Mouse (Mus musculus): ENCODE results near the gene Trib2. TPM values are rescaled to one million over a fixed set of nuclear protein-coding genes. Genes with fewer than 3 reads are reported as not detected.

Gene Trib2
- polyA plus RNA-seq, 1 experiment = 0.54 TPM

GRCm38 (mm10) chr12:15777047-15777446, 39.7 kb downstream of the Trib2 start:
- Histone ChIP-seq H3K4me3 (ENCODE audit: insufficient read depth, low read length) (no peak overlapping the region), H3K4me1 (ENCODE audit: control insufficient read depth, insufficient read depth, low read length) (no peaks in the 10 kb centered on the region; the same call in 1 of the 2 replicates), H3K27ac (ENCODE audit: insufficient read depth, low read depth, low read length) (no peak overlapping the region)
- TF ChIP-seq POLR2A (IDR thresholded peaks at IDR 0.05; ENCODE audit: borderline replicate concordance, low read depth, low read length) = no peak
- no peak for TF ChIP-seq CTCF (IDR thresholded peaks at IDR 0.05; ENCODE audit: low read depth, low read length)

GRCm38 (mm10) chr12:15771686-15772085, 45.0 kb downstream of the Trib2 start:
- Histone ChIP-seq H3K27ac (ENCODE audit: insufficient read depth, low read depth, low read length) (no peak overlapping the region), H3K4me1 (ENCODE audit: control insufficient read depth, insufficient read depth, low read length) (no peaks in the 10 kb centered on the region; the same call in 1 of the 2 replicates), H3K4me3 (ENCODE audit: insufficient read depth, low read length) (no peak overlapping the region)
- no peak for TF ChIP-seq CTCF (IDR thresholded peaks at IDR 0.05; ENCODE audit: low read depth, low read length)
- TF ChIP-seq POLR2A (IDR thresholded peaks at IDR 0.05; ENCODE audit: borderline replicate concordance, low read depth, low read length) = no peak

- TF ChIP-seq CTCF (IDR thresholded peaks at IDR 0.05; ENCODE audit: low read depth, low read length) = no peak
- no peak for TF ChIP-seq POLR2A (IDR thresholded peaks at IDR 0.05; ENCODE audit: borderline replicate concordance, low read depth, low read length)
- no peak overlapping the region for H3K4me3 ChIP-seq (ENCODE audit: insufficient read depth, low read length)
These were observed 48.2 kb downstream of the Trib2 start for GRCm38 (mm10) chr12:15768536-15768935.

DNA sequence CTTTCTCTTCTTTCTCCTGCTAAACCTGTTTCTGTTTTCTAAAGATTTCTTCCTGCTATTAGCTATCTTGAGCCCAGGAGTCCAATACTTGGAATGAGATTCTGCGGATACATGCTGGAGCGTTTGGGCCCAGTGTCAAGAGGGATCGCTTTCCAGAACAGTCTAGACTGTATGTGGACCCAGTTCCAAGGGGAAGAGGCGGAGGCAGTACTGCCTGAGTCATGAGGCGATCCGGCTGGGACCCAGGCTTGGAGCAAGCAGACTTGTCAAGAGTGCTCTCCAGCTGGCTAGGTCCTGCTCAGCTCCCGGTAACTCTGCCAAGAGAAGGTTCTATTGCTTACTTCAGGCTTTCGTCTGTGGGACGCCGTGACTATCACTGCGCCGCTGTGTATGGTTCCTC, 50.7 kb downstream of the Trib2 start:
- Histone ChIP-seq H3K4me1 (ENCODE audit: control insufficient read depth, insufficient read depth, low read length) (no peaks in the 10 kb centered on the region), H3K27ac (ENCODE audit: insufficient read depth, low read depth, low read length) (no peak overlapping the region), H3K4me3 (ENCODE audit: insufficient read depth, low read length) (no peak overlapping the region)
- TF ChIP-seq POLR2A (IDR thresholded peaks at IDR 0.05; ENCODE audit: borderline replicate concordance, low read depth, low read length) (no peak), CTCF (IDR thresholded peaks at IDR 0.05; ENCODE audit: low read depth, low read length) (no peak)

More at GRCm38 (mm10) chr12:15768536-15768935, 48.2 kb downstream of the Trib2 start:
- no peaks in the 10 kb centered on the region for H3K4me1 ChIP-seq (ENCODE audit: control insufficient read depth, insufficient read depth, low read length)
- no peak overlapping the region for H3K27ac ChIP-seq (ENCODE audit: insufficient read depth, low read depth, low read length)

- H3K27ac ChIP-seq (ENCODE audit: insufficient read depth, low read depth, low read length) = no peak overlapping the region
- no peaks in the 10 kb centered on the region for H3K4me1 ChIP-seq (ENCODE audit: control insufficient read depth, insufficient read depth, low read length)
- H3K4me3 ChIP-seq (ENCODE audit: insufficient read depth, low read length) = no peak overlapping the region
- no peak for TF ChIP-seq CTCF (IDR thresholded peaks at IDR 0.05; ENCODE audit: low read depth, low read length)
- TF ChIP-seq POLR2A (IDR thresholded peaks at IDR 0.05; ENCODE audit: borderline replicate concordance, low read depth, low read length) = no peak
These were observed 51.5 kb downstream of the Trib2 start for GRCm38 (mm10) chr12:15765238-15765637.

GRCm38 (mm10) chr12:15761453-15762116, 55.1 kb downstream of the Trib2 start:
- H3K27ac ChIP-seq (ENCODE audit: insufficient read depth, low read depth, low read length) = no peak overlapping the region
- TF ChIP-seq CTCF (IDR thresholded peaks at IDR 0.05; ENCODE audit: low read depth, low read length) = no peak
- no peak for TF ChIP-seq POLR2A (IDR thresholded peaks at IDR 0.05; ENCODE audit: borderline replicate concordance, low read depth, low read length)
- no peak overlapping the region for H3K4me3 ChIP-seq (ENCODE audit: insufficient read depth, low read length)
- H3K4me1 ChIP-seq (ENCODE audit: control insufficient read depth, insufficient read depth, low read length) = no peaks in the 10 kb centered on the region

- no peak overlapping the region for H3K4me3 ChIP-seq (ENCODE audit: insufficient read depth, low read length)
- no peak overlapping the region for H3K27ac ChIP-seq (ENCODE audit: insufficient read depth, low read depth, low read length)
- H3K4me1 ChIP-seq (ENCODE audit: control insufficient read depth, insufficient read depth, low read length) = no peaks in the 10 kb centered on the region
- TF ChIP-seq CTCF (IDR thresholded peaks at IDR 0.05; ENCODE audit: low read depth, low read length) = no peak
- no peak for TF ChIP-seq POLR2A (IDR thresholded peaks at IDR 0.05; ENCODE audit: borderline replicate concordance, low read depth, low read length)
These were observed 56.0 kb downstream of the Trib2 start for GRCm38 (mm10) chr12:15760684-15761083.

DNA sequence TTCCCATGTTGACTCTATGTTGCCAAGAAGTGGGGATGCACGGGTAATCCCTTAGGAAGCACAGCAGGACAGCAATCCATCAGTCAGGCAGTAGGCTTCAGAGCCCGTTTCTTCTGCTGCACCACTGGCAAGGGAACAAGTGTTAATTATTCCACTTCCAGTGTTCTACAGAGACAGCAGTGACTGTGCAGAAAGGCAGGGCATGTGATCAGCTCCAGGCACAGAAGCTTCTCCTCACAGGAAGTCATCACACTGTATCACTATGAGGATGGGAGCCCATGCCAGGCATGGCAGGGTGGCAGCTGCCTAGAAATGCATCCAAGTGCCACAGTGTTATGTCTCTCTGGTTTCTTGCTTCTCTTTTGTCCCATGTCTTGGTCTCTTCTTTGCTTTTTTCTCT, 57.9 kb downstream of the Trib2 start:
- no peak overlapping the region for H3K4me3 ChIP-seq (ENCODE audit: insufficient read depth, low read length)
- H3K4me1 ChIP-seq (ENCODE audit: control insufficient read depth, insufficient read depth, low read length) = no peaks in the 10 kb centered on the region
- TF ChIP-seq CTCF (IDR thresholded peaks at IDR 0.05; ENCODE audit: low read depth, low read length) (no peak), POLR2A (IDR thresholded peaks at IDR 0.05; ENCODE audit: borderline replicate concordance, low read depth, low read length) (no peak)
- H3K27ac ChIP-seq (ENCODE audit: insufficient read depth, low read depth, low read length) = no peak overlapping the region

GRCm38 (mm10) chr12:15757351-15757750, 59.4 kb downstream of the Trib2 start:
- no peak overlapping the region for H3K27ac ChIP-seq (ENCODE audit: insufficient read depth, low read depth, low read length)
- H3K4me3 ChIP-seq (ENCODE audit: insufficient read depth, low read length) = no peak overlapping the region
- no peaks in the 10 kb centered on the region for H3K4me1 ChIP-seq (ENCODE audit: control insufficient read depth, insufficient read depth, low read length)
- TF ChIP-seq POLR2A (IDR thresholded peaks at IDR 0.05; ENCODE audit: borderline replicate concordance, low read depth, low read length) (no peak), CTCF (IDR thresholded peaks at IDR 0.05; ENCODE audit: low read depth, low read length) (no peak)

- Histone ChIP-seq H3K4me3 (ENCODE audit: insufficient read depth, low read length) (no peak overlapping the region), H3K4me1 (ENCODE audit: control insufficient read depth, insufficient read depth, low read length) (no peaks in the 10 kb centered on the region), H3K27ac (ENCODE audit: insufficient read depth, low read depth, low read length) (no peak overlapping the region)
- TF ChIP-seq POLR2A (IDR thresholded peaks at IDR 0.05; ENCODE audit: borderline replicate concordance, low read depth, low read length) = no peak
- no peak for TF ChIP-seq CTCF (IDR thresholded peaks at IDR 0.05; ENCODE audit: low read depth, low read length)
These were observed 61.6 kb downstream of the Trib2 start for GRCm38 (mm10) chr12:15755030-15755690.
